Mouse (Mus musculus) CH12.LX (cell line): ENCODE measurements around the gene Myef2. TPM values are rescaled to one million over a fixed set of nuclear protein-coding genes. Genes with fewer than 3 reads are reported as not detected.
"Not testable (repeated sequence)": the region's sequence is repeated elsewhere in the genome, so short reads cannot be mapped to it uniquely, and the experiment has no call there.

Experiments
- DNase-seq: peaks from one replicate; pipeline ENCODE4 v3.0.0-alpha.2; 2013; ENCODE audit errors: extremely low read depth
- H3K27ac ChIP-seq: 2 replicates; pipeline ENCODE4 v1.5.1; 2012; ENCODE audit warnings: low read depth, mild to moderate bottlenecking, control low read depth, moderate library complexity; ENCODE audit not compliant: insufficient read depth
- H3K27me3 ChIP-seq: replicated peaks from 2 replicates; pipeline ENCODE3; 2012; ENCODE audit warnings: inconsistent platforms
- H3K36me3 ChIP-seq, 2 experiments: replicated peaks in 1 of 2; 2 replicates each; pipeline versions ENCODE3 to v1.6.1; 2012; ENCODE audit warnings: inconsistent platforms in 1 of 2, low read length in 1 of 2, mild to moderate bottlenecking in 1 of 2, mixed read lengths in 1 of 2, moderate library complexity in 1 of 2; ENCODE audit not compliant: control insufficient read depth in 1 of 2, insufficient read depth in 1 of 2
- H3K4me1 ChIP-seq, 2 experiments: 2 replicates each; pipeline ENCODE4 v1.6.1; 2012; ENCODE audit warnings: inconsistent platforms in 1 of 2, moderate library complexity in 1 of 2; ENCODE audit not compliant: insufficient read depth in 2 of 2, control insufficient read depth in 1 of 2
- H3K4me2 ChIP-seq: 2 replicates; pipeline ENCODE4 v1.6.1; 2012; ENCODE audit warnings: low read depth, mild to moderate bottlenecking, control low read depth; ENCODE audit not compliant: poor library complexity, insufficient read depth, severe bottlenecking
- H3K4me3 ChIP-seq, 3 experiments: fragments of 150-350 bp in 1 of 3; sonication (generic) in 1 of 3; replicated peaks in 1 of 3; 2 replicates each; pipeline versions ENCODE3 to v1.5.1; 2011 to 2012; ENCODE audit warnings: low read depth in 2 of 3, low read length in 2 of 3, mild to moderate bottlenecking in 2 of 3, moderate library complexity in 2 of 3, control low read depth in 1 of 3, improper control_type of control experiment in 1 of 3, inconsistent platforms in 1 of 3, mixed read lengths in 1 of 3; ENCODE audit not compliant: poor library complexity in 1 of 3
- H3K79me2 ChIP-seq: replicated peaks from 2 replicates; pipeline ENCODE4 v1.6.1; 2012; ENCODE audit warnings: mild to moderate bottlenecking, moderate library complexity; ENCODE audit not compliant: control insufficient read depth, poor library complexity, insufficient read depth, severe bottlenecking; ENCODE audit errors: extremely low read depth
- H3K9ac ChIP-seq: 2 replicates; pipeline ENCODE4 v1.6.1; 2012; ENCODE audit warnings: low read depth, mild to moderate bottlenecking, control low read depth, moderate library complexity; ENCODE audit not compliant: insufficient read depth
- H3K9me3 ChIP-seq: replicated peaks from 2 replicates; pipeline ENCODE3; 2012; ENCODE audit warnings: low read length, inconsistent platforms, mixed read lengths
- CHD1 ChIP-seq: IDR thresholded peaks from 2 replicates; pipeline ENCODE4 v1.6.1; 2012; ENCODE audit warnings: low read depth, low read length, improper control_type of control experiment, inconsistent platforms
- E2F4 ChIP-seq: IDR thresholded peaks from 2 replicates; pipeline ENCODE4 v1.6.1; 2011; ENCODE audit warnings: low read depth, low read length, improper control_type of control experiment; ENCODE audit not compliant: insufficient replicate concordance
- EP300 ChIP-seq: IDR thresholded peaks from 2 replicates; pipeline ENCODE4 v1.6.1; 2011; ENCODE audit warnings: low read length, improper control_type of control experiment
- GABPA ChIP-seq: IDR thresholded peaks from 2 replicates; pipeline ENCODE4 v1.6.1; 2012; ENCODE audit warnings: low read depth, low read length, improper control_type of control experiment, inconsistent platforms; ENCODE audit not compliant: insufficient replicate concordance
- HCFC1 ChIP-seq: IDR thresholded peaks from 2 replicates; pipeline ENCODE4 v1.6.1; 2012; ENCODE audit warnings: low read depth, mild to moderate bottlenecking, inconsistent platforms, low read length, improper control_type of control experiment
- JUND ChIP-seq: conservative IDR thresholded peaks from 2 replicates; pipeline ENCODE4 v1.6.1; 2011; ENCODE audit warnings: low read depth, low read length, improper control_type of control experiment
- KAT2A ChIP-seq: IDR thresholded peaks from 2 replicates; pipeline ENCODE4 v1.6.1; 2012; ENCODE audit warnings: low read length, improper control_type of control experiment, inconsistent platforms; ENCODE audit not compliant: insufficient replicate concordance
- MAFK ChIP-seq: IDR thresholded peaks from 2 replicates; pipeline ENCODE4 v1.6.1; 2011; ENCODE audit warnings: low read length, improper control_type of control experiment; ENCODE audit not compliant: insufficient replicate concordance
- MAX ChIP-seq: IDR thresholded peaks from 2 replicates; pipeline ENCODE4 v1.6.1; 2011; ENCODE audit warnings: low read length, improper control_type of control experiment
- MEF2A ChIP-seq: IDR thresholded peaks from 2 replicates; pipeline ENCODE4 v1.6.1; 2014; ENCODE audit warnings: low read depth, mild to moderate bottlenecking, inconsistent platforms, low read length, improper control_type of control experiment, borderline replicate concordance
- MYC ChIP-seq: IDR thresholded peaks from 2 replicates; pipeline ENCODE4 v1.6.1; 2011; ENCODE audit warnings: low read depth, mild to moderate bottlenecking, improper control_type of control experiment, low read length
- NELFE ChIP-seq: IDR thresholded peaks from 2 replicates; pipeline ENCODE4 v1.6.1; 2011; ENCODE audit warnings: low read depth, low read length, improper control_type of control experiment
- PAX5 ChIP-seq: IDR thresholded peaks from 2 replicates; pipeline ENCODE4 v1.6.1; 2012; ENCODE audit warnings: low read length, inconsistent platforms, mixed read lengths
- POLR2A ChIP-seq: IDR thresholded peaks from 2 replicates; pipeline ENCODE4 v1.6.1; 2011; ENCODE audit warnings: low read depth, mild to moderate bottlenecking, improper control_type of control experiment, low read length
- TCF12 ChIP-seq: IDR thresholded peaks from 2 replicates; pipeline ENCODE4 v1.6.1; 2014; ENCODE audit warnings: low read depth, mild to moderate bottlenecking, inconsistent platforms, low read length, improper control_type of control experiment
- dilution Hi-C: fragments of 300-500 bp; cut with MboI; formaldehyde crosslinking; loops from 2 replicates; pipeline ENCODE4 v1.14.3; 2020; ENCODE audit warnings: low sequenced_read_pairs; ENCODE audit not compliant: extremely low pct_unique_long_range_greater_than_20kb, extremely low pct_ligation_motif_present
- in situ Hi-C: fragments of 300-500 bp; cut with MboI; formaldehyde crosslinking; loops from 3 replicates; pipeline ENCODE4 v1.14.3; 2019; ENCODE audit warnings: low sequenced_read_pairs, low pct_ligation_motif_present, low pct_unique_long_range_greater_than_20kb, mixed read lengths
- polyA plus RNA-seq: library from polyadenylated mRNA; unstranded; fragments of >175 nt; gene quantifications from 2 replicates; pipeline ENCODE4 v1.2.1, GENCODE M21; 2012; ENCODE audit warnings: low read depth; ENCODE audit not compliant: insufficient read length
- total RNA-seq, 2 experiments: library from RNA; depleted of rRNA; stranded (reverse); fragments of 300-350 nt in 1 of 2; fragments of >200 nt in 1 of 2; gene quantifications; 2 replicates each; pipeline ENCODE4 v1.2.3; 2012 to 2014

Myef2 gene
- total and polyA plus RNA-seq, 3 experiments, result not detected

- Histone ChIP-seq H3K4me1 (no peaks in the 10 kb centered on the region), H3K27ac (no peak overlapping the region), H3K9me3 (peaks cover 13% of the 10 kb centered on the region), H3K4me3 (no peak overlapping the region), H3K36me3 (no peaks in the 10 kb centered on the region), H3K79me2 (no peaks in the 10 kb centered on the region), H3K27me3 (no peaks in the 10 kb centered on the region), H3K4me2 (no peak overlapping the region), H3K9ac (no peak overlapping the region)
- TF ChIP-seq CHD1, result no peak
- no peak for TF ChIP-seq JUND
- TF ChIP-seq GABPA, result no peak
- no peak for TF ChIP-seq HCFC1
- no peak for TF ChIP-seq PAX5
- no peak for TF ChIP-seq NELFE
- TF ChIP-seq MAX, result no peak
- no peak for DNase-seq
- in situ Hi-C loops, result no loop called here
- dilution Hi-C loops, result no loop called here
These were observed 611 bp downstream of the Myef2 start for GRCm38 (mm10) chr2:125122624-125123476.

- no peak for DNase-seq
- no peak overlapping the region for H3K9ac ChIP-seq
- no peaks in the 10 kb centered on the region for H3K27me3 ChIP-seq
- in situ Hi-C loops, result no loop called here
- no peaks in the 10 kb centered on the region for H3K36me3 ChIP-seq
- no peak overlapping the region for H3K27ac ChIP-seq
- no peak for TF ChIP-seq E2F4
- no peak overlapping the region for H3K4me2 ChIP-seq
- H3K4me3 ChIP-seq, result no peak overlapping the region
- no peaks in the 10 kb centered on the region for H3K4me1 ChIP-seq
- no peaks in the 10 kb centered on the region for H3K79me2 ChIP-seq
- dilution Hi-C loops, result no loop called here
- H3K9me3 ChIP-seq, result peaks cover 13% of the 10 kb centered on the region
These were observed 1.2 kb downstream of the Myef2 start for GRCm38 (mm10) chr2:125122288-125122623.

GRCm38 (mm10) chr2:125119381-125120110 is 3.9 kb downstream of the Myef2 start:
- H3K79me2 ChIP-seq, result no peaks in the 10 kb centered on the region
- no peak for TF ChIP-seq MEF2A
- no peak for TF ChIP-seq NELFE
- no peak for TF ChIP-seq POLR2A
- TF ChIP-seq JUND, result no peak
- TF ChIP-seq MAFK, result no peak
- no peak for TF ChIP-seq EP300
- TF ChIP-seq KAT2A, result no peak
- no peak for TF ChIP-seq TCF12
- TF ChIP-seq GABPA, result no peak
- no peak for TF ChIP-seq MYC
- dilution Hi-C loops (no loop called here), in situ Hi-C loops (no loop called here)
- no peaks in the 10 kb centered on the region for H3K4me1 ChIP-seq
- H3K36me3 ChIP-seq, result no peaks in the 10 kb centered on the region
- no peak overlapping the region for H3K9ac ChIP-seq
- H3K27me3 ChIP-seq, result no peaks in the 10 kb centered on the region
- H3K27ac ChIP-seq, result no peak overlapping the region
- H3K4me2 ChIP-seq, result no peak overlapping the region
- no peak for DNase-seq
- H3K9me3 ChIP-seq, result peaks cover 7% of the 10 kb centered on the region
- H3K4me3 ChIP-seq, result no peak overlapping the region

GRCm38 (mm10) chr2:125106536-125106935 is 16.9 kb downstream of the Myef2 start:
- H3K4me3 ChIP-seq, in situ Hi-C loops, dilution Hi-C loops, H3K27ac ChIP-seq, H3K27me3 ChIP-seq, H3K79me2 ChIP-seq, H3K4me2 ChIP-seq, H3K9me3 ChIP-seq, H3K9ac ChIP-seq, H3K4me1 ChIP-seq, H3K36me3 ChIP-seq, DNase-seq: not testable (repeated sequence)
